Mouse (Mus musculus): Measurements from ENCODE around the gene Stil. TPM values are rescaled to one million over a fixed set of nuclear protein-coding genes. Genes with fewer than 3 reads are reported as not detected.
"Not testable (repeated sequence)": the region's sequence is repeated elsewhere in the genome, so short reads cannot be mapped to it uniquely, and the experiment has no call there.

Stil gene
- 8.1 and 9.5 TPM in 2 replicates for polyA plus RNA-seq (2012; ENCODE audit: insufficient read depth, insufficient read length, missing spikeins)

DNA sequence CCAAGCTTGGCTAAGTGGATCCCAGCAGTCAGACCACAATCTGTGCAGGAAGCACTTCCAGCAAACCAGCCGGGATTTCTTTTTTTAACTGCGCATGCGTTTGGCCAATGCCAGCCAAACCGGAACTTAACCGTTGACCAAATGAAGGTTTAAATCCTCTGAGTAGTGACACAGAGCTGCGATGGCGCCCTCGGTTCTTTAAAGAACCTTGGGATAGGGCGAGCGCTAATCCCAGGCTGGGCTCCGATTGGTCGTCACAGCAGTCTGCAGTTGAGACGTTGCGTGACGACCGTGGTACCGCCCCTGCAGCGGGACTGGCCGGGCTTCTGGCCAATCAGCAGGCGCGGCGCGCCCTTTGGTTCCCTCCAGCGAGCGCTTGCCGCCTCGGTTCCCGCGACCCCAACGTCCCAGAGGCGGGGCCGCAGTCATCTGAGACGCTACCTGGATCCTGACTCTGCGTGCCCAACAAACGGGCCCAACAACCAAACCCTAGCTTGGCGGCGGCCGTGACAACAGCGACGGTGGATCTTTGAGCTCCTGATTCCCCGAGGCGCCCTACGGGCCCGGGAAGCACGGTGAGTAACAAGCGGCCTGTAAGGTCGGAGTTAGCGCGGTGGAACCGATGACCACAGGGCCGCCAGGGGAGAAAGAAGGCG, at the start of gene Stil:
TSS of gene Stil (plus strand) at position 387 of the 656 bp plus-strand sequence.
- H3K4me3 ChIP-seq (ENCODE audit: insufficient read depth, low read length), result peak within 1 kb of the TSS; percentile 80
- peak within 1 kb of the TSS; percentile 89 for H3K27ac ChIP-seq (ENCODE audit: insufficient read depth, low read depth, low read length)
- no peak for TF ChIP-seq POLR2A (IDR thresholded peaks at IDR 0.05; ENCODE audit: borderline replicate concordance, low read depth, low read length)
- TF ChIP-seq CTCF (IDR thresholded peaks at IDR 0.05; ENCODE audit: low read depth, low read length), result no peak
- H3K4me1 ChIP-seq (ENCODE audit: control insufficient read depth, insufficient read depth, low read length), result peaks cover 17% of the 10 kb centered on the region

DNA sequence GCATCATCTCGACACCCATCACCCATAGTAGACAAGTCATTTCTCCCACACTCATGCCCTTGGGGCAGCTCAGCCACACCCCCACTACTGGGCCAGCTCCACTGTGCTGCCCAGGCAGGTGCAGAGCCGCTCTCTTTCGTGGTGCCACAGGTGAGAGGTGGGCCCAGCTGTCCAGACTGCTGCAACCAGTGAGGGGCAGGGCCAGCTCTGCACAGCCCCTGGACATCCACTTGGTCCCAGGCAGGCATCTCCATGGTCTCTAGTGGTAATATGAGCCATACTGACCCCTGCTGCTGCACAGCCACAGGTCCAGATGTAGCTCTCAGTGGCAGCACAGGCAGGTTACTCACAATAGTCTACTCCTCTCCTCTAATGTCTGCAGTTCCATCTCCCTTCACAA, 46.8 kb upstream of the Stil start:
- H3K4me3 ChIP-seq (ENCODE audit: insufficient read depth, low read length), result no peak overlapping the region
- TF ChIP-seq CTCF (IDR thresholded peaks at IDR 0.05; ENCODE audit: low read depth, low read length), result no peak
- no peak for TF ChIP-seq POLR2A (IDR thresholded peaks at IDR 0.05; ENCODE audit: borderline replicate concordance, low read depth, low read length)
- no peak overlapping the region for H3K27ac ChIP-seq (ENCODE audit: insufficient read depth, low read depth, low read length)
- no peaks in the 10 kb centered on the region for H3K4me1 ChIP-seq (ENCODE audit: control insufficient read depth, insufficient read depth, low read length)

DNA sequence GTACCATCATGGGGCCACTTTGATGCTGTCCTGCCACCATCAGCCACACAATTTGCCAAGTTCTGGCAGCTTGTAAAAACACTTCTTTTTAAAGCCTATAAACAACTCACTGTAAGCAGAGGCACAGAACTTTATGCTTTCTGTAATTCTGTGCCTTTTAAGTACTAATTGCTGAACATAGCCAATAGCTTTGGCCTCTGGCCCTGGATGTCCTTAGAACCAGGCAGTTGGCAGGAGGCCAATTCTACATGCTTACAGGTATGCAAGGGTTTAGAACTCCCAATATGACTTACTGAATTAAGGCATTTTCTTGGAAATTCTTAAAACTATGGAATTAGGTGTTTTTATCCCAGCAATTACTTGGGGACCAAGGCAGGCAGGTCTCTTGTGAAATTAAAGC, 42.6 kb upstream of the Stil start:
- TF ChIP-seq POLR2A (IDR thresholded peaks at IDR 0.05; ENCODE audit: borderline replicate concordance, low read depth, low read length) (no peak), CTCF (IDR thresholded peaks at IDR 0.05; ENCODE audit: low read depth, low read length) (no peak)
- no peak overlapping the region for H3K4me3 ChIP-seq (ENCODE audit: insufficient read depth, low read length)
- H3K4me1 ChIP-seq (ENCODE audit: control insufficient read depth, insufficient read depth, low read length), result peaks cover 2% of the 10 kb centered on the region; the same call in 1 of the 2 replicates
- no peak overlapping the region for H3K27ac ChIP-seq (ENCODE audit: insufficient read depth, low read depth, low read length)

DNA sequence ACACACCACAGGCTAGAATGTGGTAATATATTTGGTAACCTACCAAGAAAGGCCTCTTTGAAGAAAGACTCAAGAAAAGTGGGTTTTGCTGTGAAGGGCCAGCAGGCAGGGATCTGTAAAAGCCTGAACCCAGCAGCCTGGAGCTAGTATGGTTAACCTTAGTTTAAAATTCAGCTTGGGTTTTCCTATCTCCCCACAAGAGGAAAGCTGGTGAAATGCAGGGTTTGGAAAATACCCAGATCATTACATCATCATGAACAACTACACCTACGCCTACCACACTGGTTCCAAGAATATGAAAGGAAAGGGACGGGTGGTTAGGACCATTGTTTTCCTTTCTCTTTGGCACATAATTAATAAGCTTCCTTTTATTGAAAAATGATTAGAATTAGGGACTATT, 41.7 kb upstream of the Stil start:
- Histone ChIP-seq H3K4me1 (ENCODE audit: control insufficient read depth, insufficient read depth, low read length) (peaks cover 2% of the 10 kb centered on the region; the same call in 1 of the 2 replicates), H3K27ac (ENCODE audit: insufficient read depth, low read depth, low read length) (no peak overlapping the region), H3K4me3 (ENCODE audit: insufficient read depth, low read length) (no peak overlapping the region)
- TF ChIP-seq CTCF (IDR thresholded peaks at IDR 0.05; ENCODE audit: low read depth, low read length), result no peak
- TF ChIP-seq POLR2A (IDR thresholded peaks at IDR 0.05; ENCODE audit: borderline replicate concordance, low read depth, low read length), result no peak

DNA sequence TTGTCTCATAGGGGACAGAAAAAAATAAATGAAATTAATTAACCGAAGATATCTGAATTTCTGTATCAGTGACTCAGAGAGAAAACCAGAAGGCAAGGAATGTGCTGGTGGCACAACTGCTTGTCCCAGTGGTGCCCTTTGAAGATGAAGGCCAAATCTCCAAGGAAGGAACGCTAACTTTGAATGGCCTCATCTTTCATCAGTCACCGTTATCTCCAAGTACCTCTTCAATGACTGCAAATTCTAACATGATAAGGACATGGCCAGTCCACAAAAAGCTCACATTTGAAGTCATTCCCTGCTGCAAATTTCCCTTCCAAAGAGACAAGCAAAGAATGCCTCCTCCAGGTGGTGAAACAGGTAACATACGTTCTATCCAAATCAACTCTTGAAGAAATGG, 41.2 kb upstream of the Stil start:
- Histone ChIP-seq H3K27ac (ENCODE audit: insufficient read depth, low read depth, low read length) (no peak overlapping the region), H3K4me1 (ENCODE audit: control insufficient read depth, insufficient read depth, low read length) (peaks cover 2% of the 10 kb centered on the region; the same call in 1 of the 2 replicates), H3K4me3 (ENCODE audit: insufficient read depth, low read length) (no peak overlapping the region)
- TF ChIP-seq POLR2A (IDR thresholded peaks at IDR 0.05; ENCODE audit: borderline replicate concordance, low read depth, low read length) (no peak), CTCF (IDR thresholded peaks at IDR 0.05; ENCODE audit: low read depth, low read length) (no peak)

DNA sequence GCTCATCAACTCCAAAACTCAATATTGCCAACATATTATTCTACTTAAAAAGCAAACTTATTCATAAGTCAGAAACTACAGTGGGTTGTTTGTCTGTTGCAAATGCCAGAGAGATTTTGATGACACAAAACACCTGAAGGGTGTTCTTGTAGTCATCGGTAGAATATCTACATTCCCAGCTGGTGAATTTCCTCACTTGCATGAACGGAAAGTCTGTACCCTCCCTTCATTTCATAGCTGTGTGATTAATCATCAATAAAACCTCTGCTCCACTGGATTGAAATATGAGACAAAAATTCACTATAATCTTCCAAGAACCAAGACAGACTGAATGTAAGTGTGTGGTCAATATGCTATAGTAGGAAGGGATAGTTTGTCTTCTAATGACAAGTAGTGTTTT, 40.4 kb upstream of the Stil start:
- H3K27ac ChIP-seq (ENCODE audit: insufficient read depth, low read depth, low read length), result no peak overlapping the region
- H3K4me1 ChIP-seq (ENCODE audit: control insufficient read depth, insufficient read depth, low read length), result peaks cover 2% of the 10 kb centered on the region; the same call in 1 of the 2 replicates
- no peak overlapping the region for H3K4me3 ChIP-seq (ENCODE audit: insufficient read depth, low read length)
- TF ChIP-seq CTCF (IDR thresholded peaks at IDR 0.05; ENCODE audit: low read depth, low read length) (no peak), POLR2A (IDR thresholded peaks at IDR 0.05; ENCODE audit: borderline replicate concordance, low read depth, low read length) (no peak)

DNA sequence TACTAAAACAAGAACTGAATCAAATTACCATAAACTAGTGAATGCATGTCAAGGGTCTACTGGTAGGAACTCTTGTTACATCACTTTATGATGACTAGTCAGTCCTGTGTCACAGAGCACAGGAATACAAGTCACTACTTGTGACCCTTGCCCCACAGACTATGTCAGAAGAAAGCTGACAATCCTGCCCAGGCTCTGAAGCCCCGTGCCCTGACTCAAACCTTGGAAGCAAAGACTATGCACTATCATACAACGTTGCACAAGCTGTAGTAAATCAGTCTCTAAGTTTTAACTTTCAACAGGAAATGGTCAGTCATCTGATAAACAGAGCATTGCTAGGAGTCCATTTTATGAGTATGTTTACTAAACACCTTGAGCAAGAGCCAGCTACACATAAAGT, 39.1 kb upstream of the Stil start:
- not testable (repeated sequence) for H3K4me3 ChIP-seq (ENCODE audit: insufficient read depth, low read length); H3K27ac ChIP-seq (ENCODE audit: insufficient read depth, low read depth, low read length); H3K4me1 ChIP-seq (ENCODE audit: control insufficient read depth, insufficient read depth, low read length)

DNA sequence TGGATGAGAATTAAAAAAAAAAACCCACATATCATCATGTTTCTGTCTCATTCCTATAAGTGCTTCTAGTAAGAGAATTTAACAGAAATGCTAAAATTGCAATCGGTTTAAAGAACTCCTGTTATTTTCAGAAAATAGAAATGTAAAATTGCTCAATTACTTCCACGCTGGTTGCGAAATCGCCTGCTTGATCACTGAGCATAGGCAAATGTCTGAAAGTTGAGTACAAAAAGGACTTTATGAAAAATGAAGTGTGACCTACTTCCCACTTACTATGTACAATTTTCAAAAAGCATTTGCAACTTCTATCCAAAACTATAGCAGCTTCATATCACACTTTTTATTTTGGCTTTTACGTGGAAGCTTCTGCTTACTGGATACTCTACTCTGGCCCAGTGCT, 29.2 kb upstream of the Stil start:
- peaks cover 28% of the 10 kb centered on the region for H3K4me1 ChIP-seq (ENCODE audit: control insufficient read depth, insufficient read depth, low read length)
- TF ChIP-seq CTCF (IDR thresholded peaks at IDR 0.05; ENCODE audit: low read depth, low read length) (no peak), POLR2A (IDR thresholded peaks at IDR 0.05; ENCODE audit: borderline replicate concordance, low read depth, low read length) (no peak)
- H3K27ac ChIP-seq (ENCODE audit: insufficient read depth, low read depth, low read length), result peak overlapping the region; percentile 66
- no peak overlapping the region for H3K4me3 ChIP-seq (ENCODE audit: insufficient read depth, low read length)

DNA sequence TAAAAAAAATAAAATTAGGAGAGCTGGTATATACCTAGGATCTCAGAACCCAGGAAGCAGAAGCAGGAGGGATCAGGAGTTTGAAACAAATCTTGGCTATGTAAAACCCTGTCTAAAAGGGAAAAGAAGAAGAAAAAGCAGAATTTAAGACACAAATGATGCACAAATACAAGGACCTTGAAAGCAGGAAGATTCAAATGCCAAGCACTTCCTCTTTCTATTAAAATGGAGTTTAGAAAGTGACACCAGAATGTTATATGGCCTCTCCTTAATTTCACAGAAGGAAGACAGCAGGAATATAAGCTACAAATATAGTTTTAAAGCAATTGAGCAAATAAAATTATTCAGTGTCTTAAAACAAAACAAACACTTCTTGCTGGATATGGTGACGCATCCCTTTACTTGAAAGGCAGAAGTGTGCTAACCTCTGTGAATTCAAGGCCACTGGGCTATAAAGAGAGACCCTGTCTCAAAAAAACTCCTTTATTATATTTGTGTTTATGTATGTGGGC, 26.7 kb upstream of the Stil start:
- TF ChIP-seq POLR2A (IDR thresholded peaks at IDR 0.05; ENCODE audit: borderline replicate concordance, low read depth, low read length), result no peak
- TF ChIP-seq CTCF (IDR thresholded peaks at IDR 0.05; ENCODE audit: low read depth, low read length), result no peak
- H3K4me3 ChIP-seq (ENCODE audit: insufficient read depth, low read length), result no peak overlapping the region
- H3K4me1 ChIP-seq (ENCODE audit: control insufficient read depth, insufficient read depth, low read length), result peaks cover 36% of the 10 kb centered on the region
- H3K27ac ChIP-seq (ENCODE audit: insufficient read depth, low read depth, low read length), result peak overlapping the region; percentile 69

DNA sequence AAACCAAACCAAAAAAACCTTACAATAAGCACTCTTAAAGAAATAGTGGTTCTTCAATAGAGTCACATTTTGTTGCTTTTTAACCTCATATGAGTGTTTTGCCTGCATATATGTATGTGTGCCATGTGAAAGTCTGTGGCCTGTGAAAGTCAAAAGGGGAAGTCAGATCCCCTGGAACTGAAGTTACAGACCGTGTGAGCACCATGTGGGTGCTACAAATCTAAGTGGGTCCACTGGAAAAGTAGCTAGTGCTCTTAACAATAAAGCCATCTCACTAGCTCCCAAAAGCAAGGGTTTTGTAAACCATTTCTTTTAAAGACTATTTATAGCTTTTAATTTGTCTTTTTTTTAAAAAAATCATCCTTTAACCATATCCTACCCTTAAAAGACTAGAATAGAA, 17.3 kb upstream of the Stil start:
- TF ChIP-seq POLR2A (IDR thresholded peaks at IDR 0.05; ENCODE audit: borderline replicate concordance, low read depth, low read length), result no peak
- no peak for TF ChIP-seq CTCF (IDR thresholded peaks at IDR 0.05; ENCODE audit: low read depth, low read length)
- peaks cover 28% of the 10 kb centered on the region for H3K4me1 ChIP-seq (ENCODE audit: control insufficient read depth, insufficient read depth, low read length)
- no peak overlapping the region for H3K4me3 ChIP-seq (ENCODE audit: insufficient read depth, low read length)
- peak overlapping the region; percentile 22; the same call in 1 of the 2 replicates for H3K27ac ChIP-seq (ENCODE audit: insufficient read depth, low read depth, low read length)

Data from bone marrow macrophage, adult 2 months (primary cell).